Mouse (Mus musculus) right cerebral cortex, postnatal 25 days (tissue): ENCODE results near the gene Aldh1a1.
"Not testable (repeated sequence)": the region's sequence is repeated elsewhere in the genome, so short reads cannot be mapped to it uniquely, and the experiment has no call there.

Experiments used
- DNase-seq: peaks from one replicate; pipeline ENCODE4 v3.0.0; 2022

The Aldh1a1 gene

DNA sequence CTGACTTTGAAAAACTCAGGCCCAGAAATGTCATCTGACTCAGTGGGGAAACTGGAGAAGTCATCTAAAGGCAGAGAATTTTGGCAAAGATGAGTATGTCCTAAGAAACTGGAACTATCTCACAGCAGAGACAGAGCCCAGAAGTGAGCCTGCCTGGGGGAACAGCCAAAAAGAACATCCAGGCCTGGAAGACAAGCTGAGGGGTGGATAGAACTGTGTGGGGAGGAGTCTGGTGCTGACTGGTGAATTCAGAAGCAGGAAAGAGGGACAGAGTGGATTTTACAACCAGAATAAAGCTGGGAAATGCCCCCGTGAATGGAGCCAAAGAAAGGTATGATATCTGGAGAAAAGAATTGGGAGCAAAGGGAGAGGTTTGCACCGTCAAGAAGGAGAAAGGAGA lies at the start of gene Aldh1a1:
Aldh1a1 (plus strand) TSS at position 225 of the 400 bp plus-strand sequence.
- no peak for DNase-seq

DNA sequence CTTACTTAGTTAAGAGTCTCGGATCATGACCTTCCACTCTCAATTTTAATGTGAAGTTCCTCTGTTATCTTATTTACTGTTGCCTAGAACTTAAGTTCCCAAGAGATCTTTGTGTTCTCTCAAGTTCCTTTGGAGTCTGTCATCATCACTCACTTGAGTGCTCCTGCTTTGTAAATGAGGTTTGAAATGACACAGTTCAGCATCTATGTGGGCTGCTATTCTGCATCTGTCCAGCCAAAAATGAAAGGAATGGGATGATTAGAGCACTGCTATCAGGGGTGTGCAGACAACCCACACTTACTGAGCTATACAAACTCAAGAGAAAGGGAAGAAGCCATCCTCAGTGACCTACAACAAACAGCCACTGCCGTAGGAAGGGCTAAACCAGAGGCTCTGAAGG lies 44.7 kb upstream of the Aldh1a1 start:
- DNase-seq = no peak

DNA sequence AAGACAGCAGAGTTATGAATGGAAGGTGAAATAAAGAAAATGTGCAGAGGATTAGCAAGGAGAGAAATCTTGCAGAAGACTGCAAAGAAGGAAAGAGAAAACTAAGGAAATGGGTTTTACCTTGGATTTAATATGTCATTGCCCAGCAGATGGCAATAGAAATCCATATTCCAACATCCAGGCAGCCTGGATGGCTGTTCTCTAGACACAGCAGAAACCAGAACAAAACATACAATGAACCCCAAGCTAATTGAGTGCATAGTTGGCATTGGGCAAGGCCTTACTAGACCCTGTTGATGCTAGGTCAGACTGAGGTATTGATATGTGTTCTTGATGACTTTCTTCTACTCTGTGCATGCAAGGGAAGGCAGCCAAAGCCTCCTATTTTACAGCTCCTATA lies 43.0 kb upstream of the Aldh1a1 start:
- DNase-seq = peak; percentile 11

DNA sequence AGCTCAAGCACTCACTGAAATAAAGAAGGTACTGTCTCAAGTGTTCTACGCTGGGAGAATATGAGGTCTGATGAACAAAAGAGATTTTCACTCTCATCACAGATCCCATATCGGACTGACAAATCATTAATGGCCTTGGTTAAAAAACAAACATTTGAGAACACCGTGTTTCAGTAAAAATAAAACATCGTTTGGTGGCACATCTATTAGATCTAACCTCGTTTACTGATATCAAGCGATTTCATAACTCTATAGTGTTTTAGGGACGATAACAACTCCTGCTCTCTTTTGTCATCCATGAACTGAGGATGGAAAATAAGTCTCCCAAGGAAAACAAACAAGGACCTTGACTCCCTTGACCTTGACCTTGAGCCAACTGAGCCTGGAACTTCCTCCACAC lies 41.5 kb upstream of the Aldh1a1 start:
- no peak for DNase-seq

DNA sequence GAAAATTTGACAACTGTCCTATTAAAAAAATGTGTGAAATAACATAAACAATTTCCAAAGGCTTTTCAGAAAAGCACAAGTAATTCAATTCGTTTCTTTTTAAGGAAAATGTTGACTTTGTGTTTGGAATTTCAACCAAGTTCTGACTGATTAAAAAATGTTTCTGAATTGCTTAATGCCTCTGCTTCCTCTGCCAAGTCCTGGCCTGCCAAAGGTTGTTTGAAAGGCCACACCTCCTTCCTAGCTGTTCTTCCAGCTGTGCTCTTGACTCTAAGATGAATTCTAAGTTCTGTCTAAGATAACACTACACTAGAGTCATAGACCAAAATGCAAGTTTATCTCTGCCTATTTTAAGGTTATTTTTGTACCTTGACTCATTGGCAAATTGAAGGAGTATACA lies 8.0 kb upstream of the Aldh1a1 start:
- no peak for DNase-seq

DNA sequence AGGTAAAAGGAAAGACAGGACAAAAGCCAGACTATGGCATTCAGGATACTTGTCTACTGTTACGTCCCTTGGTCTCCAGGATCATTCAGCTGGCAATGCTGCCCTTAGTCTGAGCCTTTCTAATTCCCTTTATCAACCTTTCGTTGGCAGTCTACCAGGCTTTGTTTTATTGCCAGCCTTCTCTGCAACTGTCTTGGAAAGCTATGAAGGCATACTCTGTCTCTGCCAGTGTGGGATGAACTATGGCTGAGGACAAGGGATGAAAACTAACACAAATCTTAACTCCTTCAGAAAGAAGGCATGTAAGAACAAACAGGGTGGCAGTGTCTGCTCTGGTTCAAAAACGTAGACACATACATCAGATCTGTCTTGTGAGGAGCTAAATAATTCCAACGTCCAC lies 565 bp upstream of the Aldh1a1 start:
- no peak for DNase-seq

DNA sequence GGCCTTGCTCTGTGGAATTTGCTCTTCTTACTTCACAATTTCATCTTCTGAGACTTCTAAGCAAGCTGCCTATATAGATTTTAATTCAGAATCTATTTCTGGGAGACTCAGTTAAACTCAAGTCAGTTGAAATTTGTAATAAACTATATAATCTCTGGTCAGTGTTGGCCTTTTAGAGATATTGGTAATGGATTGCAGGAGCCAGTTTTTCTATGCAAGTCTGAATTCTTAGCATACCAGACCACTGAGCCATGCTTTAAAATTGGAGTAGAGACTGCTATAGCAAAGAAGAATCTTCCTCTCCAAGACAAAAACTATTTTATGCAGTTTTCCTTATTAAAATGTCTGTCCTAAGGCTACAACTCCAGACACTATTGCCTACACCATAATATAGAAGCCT lies 4.0 kb downstream of the Aldh1a1 start:
- DNase-seq = no peak

DNA sequence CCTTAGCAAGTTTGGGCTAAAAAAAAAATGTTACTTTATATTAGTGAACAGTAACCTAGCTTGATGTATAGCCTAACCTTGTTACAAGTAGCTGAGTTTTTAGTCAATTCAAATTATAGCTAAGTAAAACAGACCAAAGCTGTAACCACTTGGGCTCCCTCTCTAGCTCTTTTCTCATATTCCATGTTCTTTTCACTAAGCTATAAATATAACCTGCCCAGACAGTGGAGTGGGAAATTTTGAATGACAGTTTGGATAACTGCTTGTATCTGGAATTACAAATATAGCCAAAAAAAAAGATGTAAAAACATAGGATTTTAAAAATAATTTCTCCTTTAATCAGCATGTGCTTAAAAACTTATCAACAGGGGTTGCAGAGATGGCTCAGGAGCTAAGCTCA lies 12.8 kb downstream of the Aldh1a1 start:
- DNase-seq = no peak

DNA sequence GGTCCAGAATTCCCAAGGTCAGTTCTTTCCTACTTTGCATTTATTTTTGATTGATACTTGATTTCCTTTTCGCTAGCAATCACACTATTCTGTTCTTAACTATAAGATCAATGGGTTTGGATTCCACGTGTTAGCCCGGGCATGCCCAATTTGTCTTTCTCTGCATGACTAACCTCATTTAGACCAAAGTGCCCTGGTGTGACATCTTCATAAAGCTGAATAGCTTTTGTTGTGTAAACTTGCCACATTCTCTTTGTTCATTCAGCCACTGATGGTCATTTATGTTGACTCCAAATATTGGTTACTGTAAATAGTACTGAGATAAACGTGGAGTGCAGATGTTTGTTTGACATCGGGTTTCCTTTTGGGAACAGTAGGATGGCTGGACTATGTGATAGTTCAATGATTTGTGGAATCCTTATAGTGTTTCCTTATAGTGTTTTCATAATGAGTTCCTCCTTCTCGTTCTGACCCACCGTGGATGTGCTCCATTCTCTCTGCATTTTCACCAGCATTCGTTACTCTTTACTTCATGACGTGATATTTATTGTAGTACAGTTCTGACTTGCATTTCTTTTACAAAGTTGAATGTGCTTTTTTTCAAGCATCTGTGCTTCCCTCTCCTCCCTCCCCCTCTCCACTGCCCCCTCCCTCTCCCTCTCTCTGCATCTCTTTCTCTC lies 14.6 kb downstream of the Aldh1a1 start:
- no peak for DNase-seq

DNA sequence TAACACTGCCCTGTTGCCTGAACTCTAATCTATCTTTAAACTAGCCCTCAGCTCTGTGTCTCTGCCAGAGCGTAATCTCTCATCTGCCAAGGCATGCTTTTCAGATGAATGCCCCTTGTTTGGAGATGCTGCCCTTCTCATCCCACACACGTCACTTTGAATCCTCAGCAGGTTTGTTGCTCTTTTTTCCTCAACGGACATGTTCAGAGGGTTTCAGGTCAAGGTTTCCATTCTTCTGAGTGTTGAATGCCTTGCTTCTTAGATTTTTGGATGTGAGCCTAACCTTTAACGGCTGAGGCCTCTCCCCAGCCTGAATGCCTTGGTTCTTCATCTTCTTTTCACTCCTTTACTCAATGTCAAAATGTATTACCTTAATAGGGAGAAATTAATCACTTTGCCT lies 16.1 kb downstream of the Aldh1a1 start:
- DNase-seq = no peak

DNA sequence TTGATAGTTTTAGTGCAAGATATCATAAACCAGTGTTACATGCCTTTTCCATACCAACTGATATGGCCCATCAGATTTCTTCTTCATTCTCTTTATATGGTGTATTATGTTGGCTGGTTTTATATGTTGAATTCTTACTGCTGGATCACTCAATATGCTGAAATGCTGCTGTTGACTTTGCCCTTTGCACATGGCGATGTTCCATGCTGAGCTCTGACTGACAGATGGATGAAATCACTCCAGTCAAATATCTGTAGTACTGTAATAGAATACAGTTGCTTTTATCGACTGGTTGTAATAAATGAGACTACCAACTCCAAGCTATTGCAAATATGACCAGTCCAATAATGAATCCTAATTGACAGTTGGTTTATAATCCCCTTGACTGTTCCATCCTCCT lies 19.5 kb downstream of the Aldh1a1 start:
- DNase-seq = no peak

DNA sequence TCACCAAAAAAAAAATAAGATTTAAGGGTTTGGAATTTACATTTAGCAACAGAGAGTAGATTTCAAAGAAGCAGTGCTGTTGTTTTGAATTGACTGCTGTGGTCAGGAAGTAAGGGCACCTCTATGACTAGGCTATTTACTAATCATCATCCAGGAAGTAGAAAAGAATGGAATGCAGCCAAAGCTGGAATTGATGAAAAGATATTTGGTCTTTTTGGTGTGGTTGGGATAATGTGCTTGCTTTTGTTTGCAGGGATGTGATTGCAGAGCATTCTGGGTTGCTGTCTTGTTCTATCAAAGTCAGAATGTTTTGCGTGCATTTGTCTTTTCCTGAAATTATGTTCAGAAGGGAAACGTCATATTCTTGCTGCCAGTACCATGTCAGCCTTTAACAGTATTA lies 20.7 kb downstream of the Aldh1a1 start:
- DNase-seq = no peak

DNA sequence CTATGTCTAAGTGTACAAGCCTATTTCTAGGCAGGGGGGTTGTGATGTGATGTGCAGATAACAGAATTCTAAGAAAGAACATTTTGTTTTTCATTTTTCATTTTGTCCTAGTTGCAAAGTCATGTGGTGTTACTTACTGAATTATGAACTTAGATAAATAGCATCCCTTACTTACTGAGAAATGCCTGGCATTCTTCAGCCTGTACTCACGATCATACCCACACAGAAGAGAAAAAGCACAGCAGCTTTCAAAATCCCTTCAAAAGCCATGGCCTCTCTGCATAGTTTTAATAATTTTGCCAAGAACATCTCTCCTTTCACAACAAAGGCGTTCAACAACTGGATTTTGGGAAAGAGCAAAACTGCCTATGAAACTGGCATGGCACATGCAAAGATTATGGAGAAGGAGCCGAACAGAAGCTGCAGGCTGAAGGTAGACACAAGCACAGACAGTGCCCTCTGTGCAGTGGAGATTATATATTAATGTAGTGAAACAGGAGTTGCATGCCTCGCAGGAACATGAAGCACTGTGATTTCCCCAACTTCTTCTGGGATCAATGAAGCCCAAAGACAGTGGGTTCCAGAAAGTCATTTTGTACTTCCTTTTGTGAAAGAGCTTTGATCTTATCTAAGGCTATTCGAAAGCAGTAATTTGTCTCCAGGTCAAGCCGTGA lies 21.3 kb downstream of the Aldh1a1 start:
- DNase-seq = no peak

DNA sequence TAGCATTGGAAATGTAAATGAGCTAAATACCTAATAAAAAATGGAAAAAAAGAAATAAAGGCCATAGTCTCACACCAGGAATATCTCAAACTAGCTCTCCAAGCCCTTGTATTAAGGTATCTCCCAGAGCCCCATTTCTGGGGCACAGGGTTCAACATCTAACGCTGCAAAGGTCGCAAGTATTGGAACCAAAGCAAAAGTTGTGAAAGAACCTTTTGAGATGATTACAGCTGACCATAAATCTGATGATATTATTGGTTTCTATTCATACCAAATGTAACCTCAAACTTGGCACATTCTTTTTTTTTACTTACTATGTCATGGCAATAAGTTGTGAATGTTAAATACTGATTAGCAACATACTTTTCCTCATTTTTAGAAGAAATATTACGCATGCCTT lies 24.0 kb downstream of the Aldh1a1 start:
- DNase-seq = no peak

DNA sequence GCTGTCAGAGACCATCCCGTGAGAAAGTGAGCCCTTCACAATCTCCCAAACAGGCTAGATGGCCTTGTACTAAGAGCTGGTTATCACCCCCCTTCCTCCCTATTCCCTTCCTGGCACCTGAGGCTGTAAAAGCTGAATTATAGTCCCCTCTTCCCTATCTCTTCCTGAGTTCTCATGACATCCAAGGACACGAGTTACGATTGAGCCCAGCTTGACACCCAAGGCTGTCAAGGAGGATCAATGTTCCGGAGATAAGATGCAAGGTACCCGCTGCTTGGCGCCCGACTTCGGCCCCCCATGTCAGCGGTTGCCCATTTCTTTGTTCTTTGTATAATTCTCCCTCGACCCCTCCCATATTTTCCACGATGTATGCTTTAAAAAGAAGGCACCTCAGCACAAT lies 36.6 kb downstream of the Aldh1a1 start:
- not testable (repeated sequence) for DNase-seq

DNA sequence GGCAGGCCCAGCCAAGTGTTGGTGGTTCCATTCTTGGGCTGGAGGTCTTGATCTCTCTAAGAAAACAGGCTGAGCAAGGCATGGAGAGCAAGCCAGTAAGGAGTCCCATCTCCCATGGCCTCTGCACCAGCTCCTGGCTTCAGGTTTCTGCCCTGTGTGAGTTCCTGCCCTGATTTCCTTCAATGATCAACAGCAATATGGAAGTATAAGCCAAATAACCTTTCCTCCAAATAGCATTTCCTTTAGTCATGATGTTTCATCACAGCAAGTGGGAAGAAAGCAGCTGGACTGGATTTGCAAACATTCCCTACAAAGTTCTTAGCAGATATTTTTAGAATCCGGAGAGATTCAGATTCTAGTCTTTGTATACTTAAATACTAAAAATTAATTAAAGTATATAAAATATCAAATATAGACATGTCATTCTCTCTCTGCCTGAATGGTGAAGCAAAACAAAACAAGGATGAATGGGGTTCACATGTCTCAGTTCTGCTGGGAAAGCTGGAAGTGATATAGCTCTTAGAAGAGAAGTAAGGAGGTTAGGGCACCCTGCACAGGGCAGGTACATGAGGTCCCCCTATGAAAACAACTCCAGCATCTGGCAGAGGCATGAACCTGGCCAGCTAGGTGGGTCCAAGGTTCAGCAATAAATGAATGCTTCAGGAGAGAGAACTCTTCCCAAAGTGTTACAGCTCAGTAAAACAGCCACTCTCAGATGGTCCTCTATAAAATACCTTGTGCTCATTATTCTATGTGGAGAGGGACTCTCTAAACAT lies 37.6 kb downstream of the Aldh1a1 start:
- DNase-seq = no peak

DNA sequence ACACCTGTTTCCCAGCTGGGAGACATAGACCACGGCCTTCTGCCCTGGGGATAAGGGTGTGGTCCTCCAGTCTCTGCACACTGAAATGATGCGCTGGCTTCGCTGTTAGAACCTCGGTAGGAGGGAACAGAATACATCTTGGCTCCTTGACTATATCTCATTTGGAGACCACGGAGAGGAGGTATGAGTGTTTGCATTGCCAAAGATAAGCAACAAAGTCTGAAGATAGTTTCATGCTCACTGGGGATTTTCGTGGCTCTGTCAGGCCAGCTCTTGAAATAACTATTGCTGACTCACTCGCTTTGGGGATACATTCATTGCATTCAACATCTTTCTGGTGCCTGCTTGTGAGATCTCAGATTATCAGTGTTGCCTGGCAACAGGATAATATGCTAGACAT lies 44.0 kb downstream of the Aldh1a1 start:
- peak; percentile 60 for DNase-seq

DNA sequence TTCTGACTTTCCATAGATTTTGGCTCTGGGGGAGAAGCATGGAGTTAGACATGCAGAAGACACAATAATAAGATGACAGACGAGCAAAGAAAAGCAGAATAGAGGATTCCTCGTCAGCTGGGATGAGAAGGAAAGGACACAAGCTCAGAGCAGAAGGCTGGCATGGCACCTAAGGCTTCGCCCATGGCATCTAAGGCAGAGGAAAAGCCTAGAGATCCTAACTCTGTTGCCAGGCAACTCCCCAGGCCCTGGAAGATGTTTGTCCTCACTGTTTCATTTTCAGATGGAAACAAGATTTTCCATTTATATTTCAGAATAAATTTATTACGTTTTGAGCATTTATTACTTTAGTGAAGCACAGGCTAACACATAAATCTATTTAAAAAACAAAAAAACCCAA lies 48.5 kb downstream of the Aldh1a1 start:
- DNase-seq = no peak

DNA sequence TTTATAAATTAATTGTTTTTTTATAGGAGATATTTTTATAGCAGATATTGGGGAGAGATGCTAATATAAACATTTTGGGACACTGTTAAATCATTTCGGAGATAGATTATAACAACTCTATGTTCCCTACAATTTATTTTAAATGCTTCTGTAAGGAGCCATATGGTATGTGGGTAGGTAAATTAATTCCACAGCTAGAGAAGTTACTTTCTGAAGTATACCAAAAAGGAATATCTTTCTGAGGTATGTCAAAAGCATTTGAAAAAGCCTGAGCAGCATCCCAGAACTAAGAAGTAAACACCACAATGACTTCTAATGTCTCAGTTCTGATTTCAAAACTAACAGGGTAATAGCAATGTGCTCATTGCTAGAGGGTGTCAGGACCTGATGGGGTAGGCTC lies 49.4 kb downstream of the Aldh1a1 start:
- DNase-seq = no peak

DNA sequence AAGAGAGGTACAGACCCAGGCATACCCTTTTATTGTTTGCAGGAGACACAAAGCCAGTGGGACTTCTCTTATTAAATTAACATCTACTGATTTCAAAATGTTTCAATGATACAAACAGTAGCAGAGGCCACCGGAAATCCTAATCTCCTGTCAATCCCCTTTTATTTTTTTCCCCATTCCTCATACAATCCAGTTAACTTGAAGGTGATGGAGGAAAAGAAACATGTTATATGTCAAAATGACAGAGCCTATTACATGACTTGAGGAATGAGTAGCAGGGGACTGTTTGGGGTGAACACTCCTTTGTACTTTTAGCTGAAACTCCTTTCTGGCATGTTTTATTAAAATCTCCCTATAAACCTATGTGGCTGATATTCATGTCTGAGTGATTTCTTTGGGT lies 51.3 kb downstream of the Aldh1a1 start:
- no peak for DNase-seq

DNA sequence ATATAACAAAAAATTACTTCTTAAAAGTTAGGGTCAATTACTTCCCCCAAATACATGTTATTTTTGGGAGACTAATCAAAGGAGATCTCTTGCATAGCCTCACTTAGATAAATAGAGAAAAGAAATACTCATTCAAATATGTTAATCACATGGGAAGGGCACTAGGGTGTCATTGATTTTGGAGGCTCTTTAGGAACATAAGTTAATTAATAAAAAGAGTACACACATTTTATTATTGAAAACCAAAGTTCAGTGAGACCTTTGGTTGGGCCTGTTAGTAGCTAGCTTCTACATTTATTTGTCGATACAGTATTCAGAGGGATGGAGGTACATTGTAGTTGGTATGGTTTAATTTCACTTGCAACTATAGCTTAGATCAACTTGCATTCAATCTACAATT lies 52.4 kb downstream of the Aldh1a1 start:
- DNase-seq = no peak

DNA sequence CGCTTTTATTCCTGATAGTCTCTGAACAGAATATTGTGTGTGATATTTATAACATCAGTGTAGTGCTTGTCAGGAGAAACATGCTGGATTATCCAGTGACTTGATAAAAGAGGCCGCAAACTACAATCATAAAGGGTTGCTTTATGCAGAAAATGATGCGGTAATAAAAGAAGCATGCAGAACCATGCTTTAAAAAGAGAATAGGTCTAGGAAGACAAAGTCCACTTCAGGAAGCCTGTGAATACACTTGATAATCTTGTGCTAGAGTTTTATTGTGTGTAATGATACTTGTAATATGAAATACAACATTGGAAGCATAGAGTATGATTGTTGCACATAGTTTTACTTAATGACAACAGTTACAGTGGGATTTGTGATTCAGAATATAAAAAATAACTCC lies 54.5 kb downstream of the Aldh1a1 start:
- no peak for DNase-seq

DNA sequence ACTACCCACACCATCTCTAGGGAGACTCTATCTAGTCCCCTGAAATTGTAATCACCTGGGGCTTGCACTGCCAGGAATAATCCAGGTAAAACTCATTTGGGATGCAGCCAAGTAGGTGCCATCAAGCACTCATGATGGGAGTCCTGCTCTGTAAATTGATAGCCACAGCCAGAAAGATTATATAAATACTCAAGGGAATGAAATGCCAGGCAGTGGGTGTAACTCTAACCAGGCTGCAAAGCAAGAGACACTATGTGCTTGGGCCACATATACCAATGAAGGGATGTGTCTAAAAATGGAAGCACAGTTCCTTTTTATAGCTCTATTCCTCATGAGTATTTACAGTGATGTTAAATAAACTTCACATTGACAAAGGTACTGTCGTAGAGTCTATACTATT lies 56.9 kb downstream of the Aldh1a1 start:
- no peak for DNase-seq

DNA sequence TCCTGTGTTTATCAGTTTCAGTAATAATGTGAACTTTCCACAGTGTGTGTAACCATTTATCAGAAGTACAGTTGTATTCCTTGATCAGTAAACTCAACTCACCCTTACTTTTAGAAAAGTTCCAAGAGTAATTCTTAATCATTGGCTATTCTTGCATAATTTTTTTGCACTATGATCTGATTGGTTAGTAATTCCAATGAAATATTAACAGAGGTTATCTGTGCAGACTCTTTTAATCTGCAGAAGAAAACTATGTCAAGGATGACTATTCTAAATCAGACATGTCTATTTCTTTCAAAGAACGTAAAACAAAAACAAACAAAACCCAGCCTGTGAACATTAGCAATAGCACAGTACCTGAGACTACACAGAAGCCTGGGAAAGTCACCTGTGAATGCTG lies 62.9 kb downstream of the Aldh1a1 start:
- no peak for DNase-seq
